Comparison of ENCODE assay signal across 9 mouse cellular contexts in genomic region chr6:92219445-92219844, GRCm38 (mm10). TPM values are rescaled to one million over a fixed set of nuclear protein-coding genes. Genes with fewer than 3 reads are reported as not detected.
DNase-seq lines count a peak whose midpoint lies in the region; ATAC-seq lines count a peak whose summit lies in the region.
"Had no signal": no experiment of that assay in that cellular context is flagged by ENCODE, and none has a peak within 500 bp of the region (broad histone marks: within the 10 kb centered on the region; RNA-seq: fewer than 3 reads in every experiment).

No protein-coding gene starts in this region.

- no peak overlapping the region for H3K27ac ChIP-seq in forebrain, embryonic 10.5 days
- H3K27ac ChIP-seq in forebrain, embryonic 15.5 days (replicated peaks) = no peak overlapping the region
- no peak overlapping the region for H3K27ac ChIP-seq in stomach, embryonic 15.5 days
- H3K27ac ChIP-seq: neural tube, embryonic 12.5 days had no signal

- 48% methylated on average over 3 of the region's 3 CpGs for WGBS in forebrain, embryonic 10.5 days
- 39% methylated on average over 3 of the region's 3 CpGs for WGBS in forebrain, embryonic 15.5 days
- WGBS in stomach, embryonic 15.5 days = 44% methylated on average over 3 of the region's 3 CpGs

- H3K9me3 ChIP-seq in forebrain, embryonic 10.5 days = no peaks in the 10 kb centered on the region
- no peaks in the 10 kb centered on the region; the same call in 1 of the 2 replicates for H3K9me3 ChIP-seq in forebrain, embryonic 15.5 days
- no peaks in the 10 kb centered on the region for H3K9me3 ChIP-seq in stomach, embryonic 15.5 days
- H3K9me3 ChIP-seq: neural tube, embryonic 12.5 days had no signal

- H3K4me3 ChIP-seq in forebrain, embryonic 10.5 days = no peak overlapping the region
- H3K4me3 ChIP-seq in forebrain, embryonic 15.5 days = no peak overlapping the region
- no peak overlapping the region for H3K4me3 ChIP-seq in stomach, embryonic 15.5 days (replicated peaks)
- H3K4me3 ChIP-seq: neural tube, embryonic 12.5 days had no signal

- peaks cover 5% of the 10 kb centered on the region; the same call in 1 of the 2 replicates for H3K4me1 ChIP-seq in forebrain, embryonic 10.5 days
- H3K4me1 ChIP-seq in forebrain, embryonic 15.5 days = peaks cover 5% of the 10 kb centered on the region
- H3K4me1 ChIP-seq in stomach, embryonic 15.5 days = no peaks in the 10 kb centered on the region
- H3K4me1 ChIP-seq: neural tube, embryonic 12.5 days had no signal

- no peaks in the 10 kb centered on the region for H3K27me3 ChIP-seq in forebrain, embryonic 10.5 days (ENCODE audit: poor library complexity, severe bottlenecking)
- H3K27me3 ChIP-seq in forebrain, embryonic 15.5 days = no peaks in the 10 kb centered on the region
- H3K27me3 ChIP-seq in stomach, embryonic 15.5 days (replicated peaks) = no peaks in the 10 kb centered on the region
- H3K27me3 ChIP-seq: neural tube, embryonic 12.5 days had no signal

- peak; percentile 37 for DNase-seq in forebrain, embryonic 10.5 days (ENCODE audit: extremely low spot score, low spot score)
- DNase-seq in ovary, postnatal 10 days (ENCODE audit: low spot score) = peak; percentile 16
- no peak for DNase-seq in ovary, adult 18-20 months (ENCODE audit: low spot score)
- peak; percentile 79 for DNase-seq in cerebellum, postnatal 10 days
- peak; percentile 94 for DNase-seq in kidney, adult 9 months
- peak; percentile 8 for DNase-seq in lung, postnatal 14 days

- no peak overlapping the region for H3K4me2 ChIP-seq in forebrain, embryonic 15.5 days (replicated peaks)
- no peak overlapping the region for H3K4me2 ChIP-seq in stomach, embryonic 15.5 days
- H3K4me2 ChIP-seq: neural tube, embryonic 12.5 days had no signal

- H3K9ac ChIP-seq in forebrain, embryonic 15.5 days (replicated peaks) = no peak overlapping the region
- H3K9ac ChIP-seq in stomach, embryonic 15.5 days = no peak overlapping the region
- H3K9ac ChIP-seq: neural tube, embryonic 12.5 days had no signal

- H3K36me3 ChIP-seq in forebrain, embryonic 10.5 days (replicated peaks) = no peaks in the 10 kb centered on the region
- H3K36me3 ChIP-seq in forebrain, embryonic 15.5 days = no peaks in the 10 kb centered on the region
- no peaks in the 10 kb centered on the region for H3K36me3 ChIP-seq in stomach, embryonic 15.5 days
- H3K36me3 ChIP-seq: neural tube, embryonic 12.5 days had no signal

- ATAC-seq in forebrain, embryonic 15.5 days (replicated peaks) = no peak
- ATAC-seq in stomach, embryonic 15.5 days (ENCODE audit: insufficient read depth, low FRiP score, low read depth) = peak; percentile 28; the same call in 1 of the 2 replicates

RNA-seq across cellular contexts. Expression of gene Rbsn, which starts 4.7 kb away (rescaled TPM):
- 27.2 and 29.6 TPM in 2 replicates for polyA plus RNA-seq in forebrain, embryonic 10.5 days (2016; fragmentation: Nextera tagmentation; extraction: Ambion mirVana)
- 36.0 and 38.9 TPM in 2 replicates for polyA plus RNA-seq in forebrain, embryonic 15.5 days (2015; fragmentation: Nextera tagmentation; extraction: Ambion mirVana)
- 24.1 and 24.6 TPM in 2 replicates for polyA plus RNA-seq in stomach, embryonic 15.5 days (2015; fragmentation: Nextera tagmentation; extraction: Ambion mirVana)

RNA-seq across cellular contexts. Expression of gene Trh, which starts 25.0 kb away (rescaled TPM):
- 0.80 and 1.2 TPM in 2 replicates for polyA plus RNA-seq in forebrain, embryonic 10.5 days (2016; fragmentation: Nextera tagmentation; extraction: Ambion mirVana)
- 4.1 and 10.7 TPM in 2 replicates for polyA plus RNA-seq in forebrain, embryonic 15.5 days (2015; fragmentation: Nextera tagmentation; extraction: Ambion mirVana)
- 0.98 and 1.3 TPM in 2 replicates for polyA plus RNA-seq in stomach, embryonic 15.5 days (2015; fragmentation: Nextera tagmentation; extraction: Ambion mirVana)

RNA-seq across cellular contexts. Expression of gene Mrps25, which starts 35.6 kb away (rescaled TPM):
- polyA plus RNA-seq in forebrain, embryonic 10.5 days (2016; fragmentation: Nextera tagmentation; extraction: Ambion mirVana) = 100 and 103 TPM in 2 replicates
- polyA plus RNA-seq in forebrain, embryonic 15.5 days (2015; fragmentation: Nextera tagmentation; extraction: Ambion mirVana) = 58.5 and 63.2 TPM in 2 replicates
- polyA plus RNA-seq in stomach, embryonic 15.5 days (2015; fragmentation: Nextera tagmentation; extraction: Ambion mirVana) = 88.7 and 94.8 TPM in 2 replicates
